Mouse (Mus musculus): ENCODE measurements around the gene Smarca1. TPM values are rescaled to one million over a fixed set of nuclear protein-coding genes. Genes with fewer than 3 reads are reported as not detected.

The Smarca1 gene
- polyA plus RNA-seq, 1 experiment from 2014 or later: 25.0 TPM

- Histone ChIP-seq H3K9ac (no peak overlapping the region), H3K4me2 (replicated peaks) (no peak overlapping the region)
Observed at GRCm38 (mm10) chrX:47764440-47764839, 128.3 kb downstream of the Smarca1 start.

GRCm38 (mm10) chrX:47760212-47760611 is 132.6 kb downstream of the Smarca1 start:
- ATAC-seq (ENCODE audit: insufficient number of reproducible peaks, low FRiP score, low TSS enrichment, low read depth): no peak
- H3K27ac ChIP-seq (replicated peaks): no peak overlapping the region
- no peak overlapping the region for H3K9ac ChIP-seq
- WGBS: 33% methylated on average over 1 of the region's 1 CpGs
- H3K36me3 ChIP-seq: no peaks in the 10 kb centered on the region
- H3K9me3 ChIP-seq (replicated peaks): no peaks in the 10 kb centered on the region
- no peaks in the 10 kb centered on the region for H3K4me1 ChIP-seq
- H3K4me2 ChIP-seq (replicated peaks): no peak overlapping the region
- no peak overlapping the region for H3K4me3 ChIP-seq (replicated peaks)
- no peaks in the 10 kb centered on the region for H3K27me3 ChIP-seq

More at GRCm38 (mm10) chrX:47764440-47764839, 128.3 kb downstream of the Smarca1 start:
- no peak overlapping the region for H3K4me3 ChIP-seq (replicated peaks)
- H3K27ac ChIP-seq (replicated peaks): no peak overlapping the region
- no peaks in the 10 kb centered on the region for H3K36me3 ChIP-seq
- no peaks in the 10 kb centered on the region for H3K4me1 ChIP-seq
- 71% methylated on average over 1 of the region's 1 CpGs for WGBS
- no peak for ATAC-seq (ENCODE audit: insufficient number of reproducible peaks, low FRiP score, low TSS enrichment, low read depth)
- no peaks in the 10 kb centered on the region for H3K27me3 ChIP-seq
- no peaks in the 10 kb centered on the region for H3K9me3 ChIP-seq (replicated peaks)

Other genes starting within 250 kb of the Smarca1 start
- gene Ocrl, start 19.4 kb upstream of the Smarca1 start, polyA plus RNA-seq (2015; fragmentation: Nextera tagmentation; extraction: Ambion mirVana): 21.4 and 22.2 TPM in 2 replicates
- gene Apln, start 141.9 kb upstream of the Smarca1 start, polyA plus RNA-seq (2015; fragmentation: Nextera tagmentation; extraction: Ambion mirVana): 11.2 and 12.3 TPM in 2 replicates
- 3.7 and 5.9 TPM in 2 replicates for gene Xpnpep2, start 215.8 kb upstream of the Smarca1 start, polyA plus RNA-seq (2015; fragmentation: Nextera tagmentation; extraction: Ambion mirVana)